Mouse (Mus musculus) hindbrain, embryonic 14.5 days (tissue): ENCODE measurements around the gene Fmo5. TPM values are rescaled to one million over a fixed set of nuclear protein-coding genes. Genes with fewer than 3 reads are reported as not detected.

Source experiments
- ATAC-seq: fragments of 200-750 bp; cut with Nextera tagmentation; 2 replicates; pipeline ENCODE4 v1.8.0; 2017; ENCODE audit warnings: moderate number of reproducible peaks, mild to moderate bottlenecking, moderate TSS enrichment, moderate library complexity; ENCODE audit not compliant: low FRiP score
- DNase-seq: peaks from one replicate; pipeline ENCODE4 v3.0.0-alpha.2; 2015; ENCODE audit warnings: low spot score
- H3K27ac ChIP-seq: fragments of 300-500 bp; sonication (generic); 2 replicates; pipeline ENCODE4 v1.5.1; 2014; ENCODE audit warnings: mild to moderate bottlenecking, moderate library complexity
- H3K27me3 ChIP-seq: fragments of 300-500 bp; sonication (generic); 2 replicates; pipeline ENCODE4 v1.6.1; 2014; ENCODE audit warnings: mild to moderate bottlenecking, low read length, mixed read lengths; ENCODE audit not compliant: control insufficient read depth, insufficient read depth
- H3K36me3 ChIP-seq: fragments of 300-500 bp; sonication (generic); replicated peaks from 2 replicates; pipeline ENCODE4 v1.6.1; 2014; ENCODE audit not compliant: control insufficient read depth, insufficient read depth
- H3K4me1 ChIP-seq: fragments of 300-500 bp; sonication (generic); replicated peaks from 2 replicates; pipeline ENCODE4 v1.6.1; 2014; ENCODE audit warnings: antibody characterized with exemption, low read length, mixed read lengths; ENCODE audit not compliant: control insufficient read depth, insufficient read depth
- H3K4me2 ChIP-seq: fragments of 300-500 bp; sonication (generic); replicated peaks from 2 replicates; pipeline ENCODE4 v1.6.1; 2014; ENCODE audit warnings: mild to moderate bottlenecking, moderate library complexity
- H3K4me3 ChIP-seq: fragments of 300-500 bp; sonication (generic); replicated peaks from 2 replicates; pipeline ENCODE4 v1.5.1; 2014; ENCODE audit warnings: mild to moderate bottlenecking, low read length
- H3K9ac ChIP-seq: fragments of 300-500 bp; sonication (generic); 2 replicates; pipeline ENCODE4 v1.6.1; 2014
- H3K9me3 ChIP-seq: fragments of 300-500 bp; sonication (generic); 2 replicates; pipeline ENCODE4 v1.6.1; 2016; ENCODE audit warnings: low read length; ENCODE audit not compliant: control insufficient read depth
- WGBS: fragments of 180-500 bp; shearing (Covaris S2); extraction: QIAGEN DNeasy Blood & Tissue Kit; methylation state at CpG from one replicate; pipeline ENCODE4 v1.1.7; 2014; 5-methylcytosine and 5-hydroxymethylcytosine counted together
- polyA plus RNA-seq: library from polyadenylated mRNA; unstranded; fragments of >200 nt; fragmentation: Nextera tagmentation; extraction: Ambion mirVana; gene quantifications from 2 replicates; pipeline ENCODE4 v1.2.1, GENCODE M21; 2014

Fmo5 gene
- polyA plus RNA-seq, 1 experiment from 2014 or later: 1.0 TPM

GRCm38 (mm10) chr3:97627893-97628292 is 711 bp upstream of the Fmo5 start:
- Histone ChIP-seq H3K9me3 (no peaks in the 10 kb centered on the region), H3K9ac (no peak overlapping the region), H3K27me3 (no peaks in the 10 kb centered on the region), H3K4me3 (no peak overlapping the region), H3K27ac (no peak overlapping the region), H3K4me2 (no peak overlapping the region), H3K36me3 (no peaks in the 10 kb centered on the region), H3K4me1 (no peaks in the 10 kb centered on the region)
- DNase-seq (no peak), ATAC-seq (no peak)
- WGBS: 84% methylated on average over 7 of the region's 7 CpGs

GRCm38 (mm10) chr3:97629941-97630340 is 1.3 kb downstream of the Fmo5 start:
- DNase-seq (no peak), ATAC-seq (no peak)
- no peaks in the 10 kb centered on the region for H3K36me3 ChIP-seq
- H3K4me3 ChIP-seq: no peak overlapping the region
- H3K9me3 ChIP-seq: no peaks in the 10 kb centered on the region
- H3K9ac ChIP-seq: no peak overlapping the region
- no peaks in the 10 kb centered on the region for H3K4me1 ChIP-seq
- H3K27me3 ChIP-seq: no peaks in the 10 kb centered on the region
- H3K4me2 ChIP-seq: no peak overlapping the region
- WGBS: 86% methylated on average over 4 of the region's 4 CpGs
- H3K27ac ChIP-seq: no peak overlapping the region

- H3K36me3 ChIP-seq: no peaks in the 10 kb centered on the region
- no peaks in the 10 kb centered on the region for H3K4me1 ChIP-seq
- no peaks in the 10 kb centered on the region for H3K27me3 ChIP-seq
- ATAC-seq: no peak
- DNase-seq: no peak
- WGBS: 90% methylated on average over 4 of the region's 4 CpGs
- no peak overlapping the region for H3K4me2 ChIP-seq
- no peaks in the 10 kb centered on the region for H3K9me3 ChIP-seq
- no peak overlapping the region for H3K9ac ChIP-seq
- H3K27ac ChIP-seq: no peak overlapping the region
- no peak overlapping the region for H3K4me3 ChIP-seq
Observed at GRCm38 (mm10) chr3:97630746-97631145, 2.1 kb downstream of the Fmo5 start.

GRCm38 (mm10) chr3:97631258-97631860 is 2.8 kb downstream of the Fmo5 start:
- Histone ChIP-seq H3K27me3 (no peaks in the 10 kb centered on the region), H3K4me3 (no peak overlapping the region), H3K4me2 (no peak overlapping the region), H3K9ac (no peak overlapping the region), H3K36me3 (no peaks in the 10 kb centered on the region), H3K4me1 (no peaks in the 10 kb centered on the region), H3K27ac (no peak overlapping the region), H3K9me3 (no peaks in the 10 kb centered on the region)
- WGBS: 90% methylated on average over 8 of the region's 8 CpGs
- ATAC-seq (no peak), DNase-seq (no peak)

- DNase-seq (no peak), ATAC-seq (no peak)
- no peak overlapping the region for H3K27ac ChIP-seq
- no peaks in the 10 kb centered on the region for H3K27me3 ChIP-seq
- H3K36me3 ChIP-seq: no peaks in the 10 kb centered on the region
- no peaks in the 10 kb centered on the region for H3K4me1 ChIP-seq
- H3K4me2 ChIP-seq: no peak overlapping the region
- no peak overlapping the region for H3K9ac ChIP-seq
- H3K9me3 ChIP-seq: no peaks in the 10 kb centered on the region
- 86% methylated on average over 4 of the region's 4 CpGs for WGBS
- H3K4me3 ChIP-seq: no peak overlapping the region
Observed at GRCm38 (mm10) chr3:97633456-97633855, 4.9 kb downstream of the Fmo5 start.

- ATAC-seq: no peak
Observed at GRCm38 (mm10) chr3:97634288-97634761, 5.7 kb downstream of the Fmo5 start.

GRCm38 (mm10) chr3:97641396-97641795 is 12.8 kb downstream of the Fmo5 start:
- no peak overlapping the region for H3K27ac ChIP-seq
- no peak for DNase-seq
- ATAC-seq: no peak
- no peaks in the 10 kb centered on the region for H3K4me1 ChIP-seq
- WGBS: 91% methylated on average over 4 of the region's 4 CpGs
- H3K4me2 ChIP-seq: no peak overlapping the region
- no peak overlapping the region for H3K9ac ChIP-seq
- no peak overlapping the region for H3K4me3 ChIP-seq
- no peaks in the 10 kb centered on the region for H3K36me3 ChIP-seq
- H3K9me3 ChIP-seq: no peaks in the 10 kb centered on the region
- no peaks in the 10 kb centered on the region for H3K27me3 ChIP-seq

More at GRCm38 (mm10) chr3:97634288-97634761, 5.7 kb downstream of the Fmo5 start:
- WGBS: 72% methylated on average over 3 of the region's 3 CpGs
- Histone ChIP-seq H3K27ac (no peak overlapping the region), H3K4me2 (no peak overlapping the region), H3K4me3 (no peak overlapping the region), H3K9me3 (no peaks in the 10 kb centered on the region), H3K27me3 (no peaks in the 10 kb centered on the region), H3K36me3 (no peaks in the 10 kb centered on the region), H3K9ac (no peak overlapping the region), H3K4me1 (no peaks in the 10 kb centered on the region)
- DNase-seq: no peak

- Histone ChIP-seq H3K27ac (no peak overlapping the region), H3K36me3 (no peaks in the 10 kb centered on the region), H3K4me1 (no peaks in the 10 kb centered on the region), H3K4me3 (no peak overlapping the region), H3K4me2 (no peak overlapping the region), H3K9ac (no peak overlapping the region), H3K27me3 (no peaks in the 10 kb centered on the region), H3K9me3 (no peaks in the 10 kb centered on the region)
- no peak for ATAC-seq
- no peak for DNase-seq
- 84% methylated on average over 9 of the region's 9 CpGs for WGBS
Observed at GRCm38 (mm10) chr3:97642001-97642400, 13.4 kb downstream of the Fmo5 start.

GRCm38 (mm10) chr3:97648518-97648917 is 19.9 kb downstream of the Fmo5 start:
- no peak overlapping the region for H3K4me3 ChIP-seq
- no peaks in the 10 kb centered on the region for H3K4me1 ChIP-seq
- H3K4me2 ChIP-seq: no peak overlapping the region
- no peak overlapping the region for H3K27ac ChIP-seq
- no peak for DNase-seq
- no peaks in the 10 kb centered on the region for H3K27me3 ChIP-seq
- WGBS: 60% methylated on average over 1 of the region's 1 CpGs
- ATAC-seq: no peak
- H3K36me3 ChIP-seq: no peaks in the 10 kb centered on the region
- no peaks in the 10 kb centered on the region for H3K9me3 ChIP-seq
- no peak overlapping the region for H3K9ac ChIP-seq

- H3K27ac ChIP-seq: no peak overlapping the region
- no peak overlapping the region for H3K4me3 ChIP-seq
- H3K27me3 ChIP-seq: no peaks in the 10 kb centered on the region
- H3K36me3 ChIP-seq: no peaks in the 10 kb centered on the region
- ATAC-seq: no peak
- no peak overlapping the region for H3K9ac ChIP-seq
- H3K4me1 ChIP-seq: no peaks in the 10 kb centered on the region
- no peak for DNase-seq
- no peaks in the 10 kb centered on the region for H3K9me3 ChIP-seq
- 77% methylated on average over 3 of the region's 3 CpGs for WGBS
- H3K4me2 ChIP-seq: no peak overlapping the region
Observed at GRCm38 (mm10) chr3:97649022-97649421, 20.4 kb downstream of the Fmo5 start.
